Mouse (Mus musculus) fibroblast of lung, adult 2 months (primary cell): Measurements from ENCODE around the gene Gm29776.

Experiments
- DNase-seq: peaks from one replicate; pipeline ENCODE4 v3.0.0-alpha.2; 2011; ENCODE audit warnings: low read depth

The Gm29776 gene

DNA sequence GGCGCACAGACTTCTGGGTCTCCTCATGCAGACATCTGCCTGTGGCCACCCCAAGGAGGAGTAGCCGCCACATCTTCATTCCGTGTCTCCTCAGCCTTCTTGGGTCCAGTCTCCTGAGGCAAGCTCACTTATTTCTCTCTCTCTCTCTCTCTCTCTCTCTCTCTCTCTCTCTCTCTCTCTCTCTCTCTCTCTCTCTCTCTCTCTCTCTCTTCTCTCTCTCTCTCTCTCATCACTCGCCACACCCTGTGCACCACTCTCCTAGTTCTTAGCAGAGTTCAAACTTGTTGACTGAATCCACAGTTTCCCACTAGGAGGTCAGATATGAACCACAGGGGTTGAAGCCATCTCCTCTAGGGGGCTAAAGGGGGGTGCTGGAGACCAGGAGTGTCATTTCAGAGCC lies at the start of gene Gm29776:
Gene Gm29776, minus strand, starts transcription at position 101 of the 400 bp plus-strand sequence.
- no peak for DNase-seq

- DNase-seq = no peak
These were observed 47.4 kb upstream of the Gm29776 start for GRCm38 (mm10) chr14:54746038-54746437.

- DNase-seq = no peak
These were observed 45.8 kb upstream of the Gm29776 start for GRCm38 (mm10) chr14:54744473-54744872.

GRCm38 (mm10) chr14:54742375-54742774 lies 43.7 kb upstream of the Gm29776 start:
- DNase-seq = no peak

- no peak for DNase-seq
These were observed 43.1 kb upstream of the Gm29776 start for GRCm38 (mm10) chr14:54741721-54742120.

GRCm38 (mm10) chr14:54737634-54738033 lies 39.0 kb upstream of the Gm29776 start:
- DNase-seq = no peak

DNA sequence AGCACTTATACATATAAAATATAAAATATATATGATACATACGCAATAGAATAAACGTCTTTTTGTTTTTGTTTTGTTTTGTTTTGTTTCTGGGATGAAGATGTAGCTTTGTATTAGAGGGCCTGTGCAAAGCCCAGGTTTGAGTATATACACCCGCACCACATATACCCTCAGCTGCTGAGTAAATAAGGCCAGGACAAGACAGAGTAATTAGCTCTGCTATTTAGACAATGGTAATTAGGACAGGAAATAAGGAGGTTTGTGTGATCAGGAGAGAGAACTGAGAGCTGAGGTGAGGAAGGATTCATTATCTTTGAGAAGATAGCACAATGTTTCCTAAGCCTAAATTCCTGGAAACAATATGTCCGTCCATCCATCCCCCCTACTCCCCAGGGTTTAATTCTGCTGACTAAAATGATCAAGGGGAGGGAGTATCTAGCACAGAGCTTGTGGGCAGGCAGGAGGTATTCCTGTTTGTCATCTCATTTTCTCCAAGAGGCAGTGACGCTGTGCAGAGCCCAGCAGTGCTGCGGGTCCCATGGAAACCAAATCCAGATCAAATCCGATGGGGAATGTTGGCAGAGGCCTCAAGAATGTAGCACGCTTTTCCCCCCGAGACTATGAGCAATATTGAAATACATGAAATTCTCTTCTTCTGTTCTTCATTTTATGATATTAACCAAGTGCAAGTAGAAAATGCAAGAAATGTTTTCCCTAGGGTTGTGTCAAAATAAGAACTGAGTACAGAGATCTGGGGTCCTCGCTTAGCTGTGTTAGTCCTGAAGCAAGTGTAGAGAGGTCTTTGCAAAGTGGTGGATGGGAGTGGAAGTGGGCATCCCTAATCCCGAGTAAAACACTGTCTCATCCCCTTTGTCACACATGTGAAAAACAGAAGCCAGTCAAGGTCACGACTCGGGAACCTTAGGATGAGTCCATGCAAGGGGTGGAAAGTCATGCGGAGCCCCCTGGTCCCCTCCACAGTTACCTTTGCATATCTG lies 38.2 kb upstream of the Gm29776 start:
- DNase-seq = no peak

GRCm38 (mm10) chr14:54735221-54735620 lies 36.6 kb upstream of the Gm29776 start:
- DNase-seq = no peak

DNA sequence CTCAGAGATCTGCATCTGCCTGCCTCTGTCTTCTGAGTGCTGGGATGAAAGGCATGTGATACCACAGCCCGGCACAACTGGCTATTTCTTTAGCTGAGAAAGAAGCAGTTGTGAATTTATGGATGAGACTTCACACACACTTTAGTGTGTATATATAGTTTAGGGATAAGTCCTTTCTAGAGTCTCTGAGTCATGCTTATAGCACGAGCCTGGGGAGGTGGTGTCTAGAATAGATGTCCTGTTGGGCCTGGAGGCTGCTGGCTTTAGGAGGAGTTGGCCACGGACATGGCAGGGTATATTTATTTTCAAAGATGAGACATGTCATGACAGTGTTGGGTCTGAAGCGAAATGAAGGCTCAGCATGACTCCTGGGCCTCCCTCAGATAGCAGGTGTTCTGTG lies 35.4 kb upstream of the Gm29776 start:
- DNase-seq = no peak

DNA sequence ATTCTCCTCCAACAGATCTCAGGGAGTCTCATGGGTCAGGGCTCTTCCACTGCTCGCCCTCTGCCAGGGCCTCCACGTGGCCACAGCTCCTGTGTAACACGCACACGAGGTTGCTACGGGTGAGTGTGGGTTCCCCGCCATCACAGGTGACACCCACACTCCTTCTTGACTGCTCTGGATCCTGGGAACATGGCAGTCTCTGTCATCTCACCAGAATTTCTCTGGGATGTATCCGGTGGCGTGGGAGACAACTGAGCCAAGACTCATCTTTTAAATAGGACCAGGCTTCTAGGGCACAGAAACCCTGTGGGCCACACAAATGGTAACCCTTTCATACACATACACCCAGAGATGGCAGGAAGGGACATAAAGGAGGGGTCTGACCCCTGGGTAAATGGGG lies 33.6 kb upstream of the Gm29776 start:
- DNase-seq = no peak

DNA sequence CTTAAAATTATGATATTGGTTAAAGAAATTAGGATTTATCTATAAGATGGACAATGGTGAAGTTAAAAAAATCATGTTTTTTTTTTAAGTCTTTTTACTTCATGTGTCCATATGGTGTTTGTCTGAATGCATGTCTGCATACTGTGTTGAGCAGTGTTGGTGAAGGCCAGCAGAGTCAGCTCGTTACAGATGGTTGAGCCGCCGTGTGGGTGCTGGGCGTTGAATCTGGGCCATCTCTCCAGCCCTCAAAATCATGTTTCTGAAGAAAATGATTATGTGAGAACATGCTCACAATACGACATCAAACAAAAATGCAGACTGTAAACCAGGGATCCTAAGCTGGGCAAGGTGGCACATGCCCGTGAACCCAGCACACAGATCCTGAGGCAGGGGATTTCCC lies 31.7 kb upstream of the Gm29776 start:
- DNase-seq = no peak

DNA sequence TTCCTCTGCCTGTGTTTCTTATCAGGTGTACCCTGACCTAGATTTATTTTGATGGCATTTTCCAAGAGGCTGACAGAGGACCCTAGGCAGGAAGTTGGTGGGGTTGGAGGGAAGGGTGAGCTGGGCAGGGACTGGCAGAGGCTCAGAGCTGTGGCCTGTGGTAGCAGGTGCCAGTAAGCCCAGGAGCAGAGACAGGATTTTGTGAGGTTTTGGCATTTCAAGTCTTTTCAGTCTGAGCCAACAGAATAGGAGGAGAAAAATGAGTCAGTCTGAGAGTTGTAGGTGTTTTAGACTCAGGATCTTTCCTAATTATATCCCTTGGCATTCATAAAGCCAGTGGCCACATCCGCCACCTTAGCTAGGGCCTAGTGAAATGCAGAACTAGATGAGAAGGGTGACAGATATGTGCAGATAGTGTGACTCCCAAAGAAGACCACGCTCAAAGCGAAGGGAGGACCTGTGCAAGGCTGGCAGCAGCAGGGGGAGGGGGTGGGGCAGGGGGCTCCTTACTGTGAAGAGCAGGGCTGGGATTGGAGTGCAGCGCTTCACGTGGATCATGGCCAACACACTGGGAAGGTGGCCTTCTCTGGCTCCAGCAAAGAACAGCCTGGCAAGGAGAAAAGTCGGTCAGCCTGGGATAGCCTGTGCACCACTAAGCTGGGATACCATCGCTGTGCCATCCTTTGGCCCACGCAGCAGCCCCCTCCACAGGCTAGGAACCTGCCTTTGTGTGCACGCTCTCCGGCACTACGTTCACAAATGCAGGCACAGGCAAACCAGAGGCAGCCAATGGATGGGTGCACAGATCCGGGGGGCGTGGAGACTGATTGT lies 30.4 kb upstream of the Gm29776 start:
- DNase-seq = no peak

DNA sequence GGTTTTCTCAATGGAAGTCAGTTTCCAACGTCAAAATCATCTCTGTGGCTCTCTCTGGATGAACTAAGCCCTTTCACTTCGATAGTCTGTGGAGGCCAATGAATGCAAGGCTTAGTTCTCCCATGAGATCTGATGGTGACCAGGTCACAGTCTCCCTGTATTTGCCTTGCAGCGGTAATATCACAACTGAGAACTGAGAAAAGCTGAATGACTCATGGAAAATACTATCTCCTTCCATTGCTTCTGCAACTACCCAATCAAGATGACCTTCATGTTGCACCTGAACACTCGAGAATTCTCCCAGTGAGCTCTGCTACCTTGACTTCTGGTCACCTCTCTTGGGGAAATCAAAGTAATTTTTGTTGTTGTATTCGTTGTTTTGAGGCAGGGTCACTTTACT lies 28.9 kb upstream of the Gm29776 start:
- DNase-seq = no peak

GRCm38 (mm10) chr14:54724049-54724448 lies 25.4 kb upstream of the Gm29776 start:
- no peak for DNase-seq

DNA sequence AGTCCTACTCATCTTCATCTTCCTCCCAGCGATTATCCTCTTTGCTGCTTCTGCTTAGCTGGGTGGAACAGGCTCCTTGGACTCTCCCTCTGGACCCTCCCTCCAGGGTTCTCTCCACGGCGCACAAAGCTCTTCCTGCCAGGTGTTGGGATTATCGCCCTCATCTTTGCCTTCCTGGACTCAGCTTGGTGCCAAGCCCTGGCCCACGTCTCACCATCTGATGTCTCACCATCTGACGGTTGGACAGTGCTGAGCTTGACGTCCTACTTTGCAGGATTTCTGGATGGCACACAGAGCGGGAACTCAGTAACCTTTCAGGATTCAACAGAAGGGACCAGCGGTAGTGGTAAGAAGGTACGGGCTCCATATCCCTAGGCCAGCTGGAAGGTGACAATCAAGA lies 23.1 kb upstream of the Gm29776 start:
- DNase-seq = no peak

DNA sequence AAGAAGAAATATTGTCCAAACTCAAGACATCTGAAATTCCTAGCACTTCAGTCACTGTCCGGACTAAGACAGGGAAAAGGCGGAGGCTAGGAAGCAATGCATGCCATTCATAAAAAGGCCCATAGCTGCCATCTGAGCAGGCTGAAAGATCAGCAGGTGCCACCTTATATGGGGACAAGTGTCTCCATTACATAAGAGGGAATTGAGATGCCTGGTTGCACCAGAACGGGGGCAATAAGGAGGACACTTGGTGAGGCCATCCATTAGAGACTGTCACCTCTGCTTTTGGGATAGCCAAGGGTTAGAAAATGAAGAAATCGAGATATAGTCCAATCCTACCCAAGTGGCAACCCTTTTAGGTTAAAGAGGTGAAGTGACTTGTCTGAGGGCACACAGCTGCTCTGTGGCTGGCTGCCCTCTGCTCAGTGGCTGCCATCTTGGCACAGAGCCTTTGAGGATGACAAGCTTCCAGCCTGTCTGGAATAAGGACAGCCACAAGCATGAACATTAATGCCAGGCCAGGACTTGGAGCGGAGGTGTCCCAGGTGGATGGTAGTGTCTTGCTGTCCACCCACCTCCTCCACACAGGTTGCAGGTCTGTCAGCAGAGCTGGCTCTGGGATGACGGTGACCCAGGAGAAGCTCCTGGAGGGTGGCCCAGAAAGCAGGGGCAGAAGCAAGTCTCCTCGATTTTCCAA lies 22.2 kb upstream of the Gm29776 start:
- DNase-seq = no peak

GRCm38 (mm10) chr14:54720041-54720440 lies 21.4 kb upstream of the Gm29776 start:
- no peak for DNase-seq

GRCm38 (mm10) chr14:54715402-54715801 lies 16.8 kb upstream of the Gm29776 start:
- DNase-seq = no peak

- DNase-seq = no peak
These were observed 16.0 kb upstream of the Gm29776 start for GRCm38 (mm10) chr14:54714617-54715081.

DNA sequence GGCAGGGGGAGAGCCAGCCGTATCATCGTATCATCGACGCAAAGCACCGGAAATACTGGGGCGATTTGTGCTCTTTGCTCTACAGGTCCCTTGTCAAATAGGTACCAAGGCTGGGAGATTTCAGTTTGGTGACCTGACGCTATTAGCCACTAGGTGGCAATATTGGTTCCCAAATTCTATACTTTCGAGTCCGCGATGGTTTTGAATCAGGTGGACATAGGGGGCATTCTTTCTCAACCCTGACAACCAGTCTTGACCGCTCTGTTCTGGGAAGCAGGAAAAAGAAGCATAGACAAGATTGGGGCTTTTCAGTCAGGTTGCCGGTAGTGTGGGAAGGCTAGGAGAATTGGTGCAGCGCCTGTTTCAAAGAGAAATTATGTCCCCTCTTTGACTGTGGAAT lies 15.5 kb upstream of the Gm29776 start:
- DNase-seq = peak; percentile 42

DNA sequence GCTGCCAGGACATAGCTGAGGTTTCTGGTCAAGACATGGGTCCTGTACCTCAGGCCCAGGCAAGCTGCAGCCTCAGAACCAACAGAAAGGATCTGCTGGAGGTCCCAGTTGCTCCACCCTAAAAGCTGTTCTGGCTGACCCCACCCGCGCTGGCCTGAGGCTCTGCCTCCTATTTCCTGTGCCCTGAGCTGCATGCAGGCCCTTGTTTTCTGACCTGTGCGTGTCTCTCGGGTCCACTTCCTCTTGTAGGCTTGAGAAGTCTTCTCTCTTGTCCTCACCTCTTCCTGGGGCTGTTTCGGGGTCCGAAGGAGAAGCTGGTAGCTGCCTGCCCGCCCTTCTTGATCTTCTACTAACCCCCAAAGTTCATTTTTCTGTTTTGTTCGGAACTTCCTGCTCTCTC lies 14.2 kb upstream of the Gm29776 start:
- no peak for DNase-seq

GRCm38 (mm10) chr14:54712074-54712473 lies 13.4 kb upstream of the Gm29776 start, which contains the start of gene Cebpe:
Cebpe (minus strand) TSS chr14:54712174.
- DNase-seq = no peak
